Mouse (Mus musculus) heart, embryonic 16.5 days (tissue): Measurements from ENCODE around the gene Insl3. TPM values are rescaled to one million over a fixed set of nuclear protein-coding genes. Genes with fewer than 3 reads are reported as not detected.

ENCODE experiments used
- ATAC-seq: fragments of 200-750 bp; cut with Nextera tagmentation; replicated peaks from 2 replicates; pipeline ENCODE4 v1.8.0; 2017; ENCODE audit warnings: moderate number of reproducible peaks; ENCODE audit not compliant: insufficient read depth, low FRiP score; ENCODE audit errors: extremely low read depth
- H3K27ac ChIP-seq: fragments of 300-500 bp; sonication (generic); 2 replicates; pipeline ENCODE4 v1.5.1; 2014; ENCODE audit warnings: mild to moderate bottlenecking, low read length, control low read depth, moderate library complexity
- H3K27me3 ChIP-seq: fragments of 300-500 bp; sonication (generic); 2 replicates; pipeline ENCODE4 v1.6.1; 2014; ENCODE audit warnings: low read length, mixed read lengths; ENCODE audit not compliant: control insufficient read depth, insufficient read depth
- H3K36me3 ChIP-seq: fragments of 300-500 bp; sonication (generic); 2 replicates; pipeline ENCODE4 v1.6.1; 2014; ENCODE audit not compliant: control insufficient read depth, insufficient read depth
- H3K4me1 ChIP-seq: fragments of 300-500 bp; sonication (generic); 2 replicates; pipeline ENCODE4 v1.6.1; 2014; ENCODE audit warnings: low read length, mixed read lengths; ENCODE audit not compliant: control insufficient read depth, insufficient read depth
- H3K4me2 ChIP-seq: fragments of 300-500 bp; sonication (generic); 2 replicates; pipeline ENCODE4 v1.6.1; 2014; ENCODE audit warnings: low read depth, mild to moderate bottlenecking, control low read depth, low read length
- H3K4me3 ChIP-seq: fragments of 300-500 bp; sonication (generic); 2 replicates; pipeline ENCODE4 v1.5.1; 2014; ENCODE audit warnings: mild to moderate bottlenecking, control low read depth, low read length
- H3K9ac ChIP-seq: fragments of 300-500 bp; sonication (generic); 2 replicates; pipeline ENCODE4 v1.6.1; 2014; ENCODE audit warnings: low read length, control low read depth
- H3K9me3 ChIP-seq: fragments of 300-500 bp; sonication (generic); replicated peaks from 2 replicates; pipeline ENCODE4 v1.6.1; 2016; ENCODE audit warnings: low read length; ENCODE audit not compliant: control insufficient read depth
- WGBS: fragments of 180-500 bp; shearing (Covaris S2); extraction: QIAGEN DNeasy Blood & Tissue Kit; methylation state at CpG from one replicate; pipeline ENCODE4 v1.1.7; 2014; 5-methylcytosine and 5-hydroxymethylcytosine counted together
- polyA plus RNA-seq: library from polyadenylated mRNA; unstranded; fragments of >200 nt; fragmentation: Nextera tagmentation; extraction: Ambion mirVana; gene quantifications from 2 replicates; pipeline ENCODE4 v1.2.1, GENCODE M21; 2015

Gene Insl3
- polyA plus RNA-seq = 2.1 and 3.4 TPM in 2 replicates

- Histone ChIP-seq H3K9ac (no peak within 1 kb of the TSS), H3K9me3 (no peaks in the 10 kb centered on the region), H3K4me3 (no peak within 1 kb of the TSS), H3K4me2 (no peak within 1 kb of the TSS), H3K27me3 (peaks cover 100% of the 10 kb centered on the region), H3K27ac (no peak within 1 kb of the TSS), H3K36me3 (no peaks in the 10 kb centered on the region), H3K4me1 (peaks cover 16% of the 10 kb centered on the region)
- 11% methylated on average over 33 of the region's 33 CpGs for WGBS
- ATAC-seq = no peak
These were observed at the start of gene Insl3 for GRCm38 (mm10) chr8:71689028-71689427. Gene Insl3 (plus strand): TSS chr8:71689214.

DNA sequence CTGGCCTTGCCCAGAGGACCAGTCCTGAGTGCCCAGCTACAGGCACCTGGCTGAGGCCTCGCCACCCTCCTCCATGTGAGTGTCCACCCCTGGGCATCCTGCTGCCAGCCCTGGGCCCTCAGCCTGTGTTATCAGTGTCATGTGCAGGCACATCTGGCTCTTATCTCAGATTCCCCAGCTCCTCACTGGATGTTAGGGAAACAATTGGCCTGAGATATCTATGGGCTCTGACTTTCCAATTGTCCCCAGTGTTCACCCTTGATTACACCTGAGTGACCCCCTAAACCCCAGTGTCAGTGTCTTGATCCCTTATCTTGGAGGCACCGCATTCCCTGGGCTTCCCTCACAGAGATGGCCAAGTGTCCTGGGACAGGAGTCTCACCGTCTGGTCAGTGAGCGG lies 49.7 kb upstream of the Insl3 start:
- Histone ChIP-seq H3K27ac (no peak overlapping the region), H3K4me3 (no peak overlapping the region), H3K9ac (no peak overlapping the region), H3K9me3 (no peaks in the 10 kb centered on the region), H3K27me3 (no peaks in the 10 kb centered on the region), H3K36me3 (no peaks in the 10 kb centered on the region), H3K4me2 (no peak overlapping the region), H3K4me1 (peaks cover 3% of the 10 kb centered on the region; the same call in 1 of the 2 replicates)
- no peak for ATAC-seq
- 75% methylated on average over 4 of the region's 4 CpGs for WGBS

DNA sequence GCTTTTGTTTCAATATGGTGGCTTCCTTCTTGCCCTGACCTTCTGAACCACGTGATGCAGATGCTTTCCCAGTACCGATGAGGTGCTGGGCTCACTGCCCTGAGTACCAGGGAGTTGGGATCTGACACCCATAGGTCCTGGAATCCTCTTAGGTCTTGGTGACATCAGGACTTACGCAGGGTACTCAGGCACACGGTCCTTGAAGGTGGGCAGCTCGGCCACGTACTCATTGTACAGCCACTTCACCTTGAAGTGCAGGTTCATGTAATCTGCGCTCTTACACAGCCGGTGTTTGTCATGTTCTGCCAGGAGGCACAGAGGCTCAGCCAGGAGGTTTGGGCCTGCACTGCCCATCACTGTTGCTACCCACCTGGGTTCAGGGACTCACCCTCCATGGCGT lies 43.5 kb upstream of the Insl3 start:
- no peak overlapping the region for H3K4me3 ChIP-seq
- no peaks in the 10 kb centered on the region for H3K4me1 ChIP-seq
- no peak overlapping the region for H3K4me2 ChIP-seq
- H3K36me3 ChIP-seq = no peaks in the 10 kb centered on the region
- H3K27me3 ChIP-seq = 0 out of 2 replicates have a peak, but pooled peaks cover 3% of the 10 kb centered on the region
- WGBS = 71% methylated on average over 9 of the region's 9 CpGs
- no peak for ATAC-seq
- H3K9me3 ChIP-seq = no peaks in the 10 kb centered on the region
- no peak overlapping the region for H3K9ac ChIP-seq
- no peak overlapping the region for H3K27ac ChIP-seq

DNA sequence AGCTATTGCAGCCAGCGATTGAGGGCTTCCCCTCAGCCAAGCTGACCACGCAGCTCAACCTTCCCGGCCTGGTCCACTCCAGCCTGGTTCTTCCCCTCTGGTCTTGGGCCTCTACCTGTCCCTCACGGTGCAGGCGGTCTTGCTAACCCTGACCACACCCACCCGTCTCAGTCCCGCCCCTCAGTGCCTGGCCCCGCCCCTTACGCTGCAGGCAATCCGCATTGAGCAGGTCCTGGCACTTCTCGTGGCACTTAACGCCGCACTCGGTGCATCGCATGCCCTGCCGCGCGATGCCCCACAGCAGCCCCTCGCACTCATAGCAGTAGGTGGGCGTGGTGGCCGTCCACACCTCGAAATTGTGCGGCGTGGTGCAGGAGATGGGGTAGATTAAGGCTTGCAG lies 34.4 kb upstream of the Insl3 start:
- no peak overlapping the region for H3K4me3 ChIP-seq
- WGBS = 1% methylated on average over 24 of the region's 24 CpGs
- H3K27me3 ChIP-seq = peaks cover 73% of the 10 kb centered on the region
- H3K9me3 ChIP-seq = no peaks in the 10 kb centered on the region
- H3K27ac ChIP-seq = no peak overlapping the region
- ATAC-seq = no peak
- H3K36me3 ChIP-seq = no peaks in the 10 kb centered on the region
- peaks cover 4% of the 10 kb centered on the region; the same call in 1 of the 2 replicates for H3K4me1 ChIP-seq
- no peak overlapping the region for H3K9ac ChIP-seq
- H3K4me2 ChIP-seq = peak overlapping the region; percentile 31

GRCm38 (mm10) chr8:71657816-71658215 lies 31.2 kb upstream of the Insl3 start:
- H3K27me3 ChIP-seq = peaks cover 68% of the 10 kb centered on the region
- H3K4me1 ChIP-seq = peaks cover 4% of the 10 kb centered on the region; the same call in 1 of the 2 replicates
- no peak overlapping the region for H3K4me3 ChIP-seq
- no peak overlapping the region for H3K27ac ChIP-seq
- no peak overlapping the region for H3K4me2 ChIP-seq
- H3K9me3 ChIP-seq = no peaks in the 10 kb centered on the region
- no peak overlapping the region for H3K9ac ChIP-seq
- ATAC-seq = no peak
- WGBS = 17% methylated on average over 9 of the region's 9 CpGs
- H3K36me3 ChIP-seq = no peaks in the 10 kb centered on the region

DNA sequence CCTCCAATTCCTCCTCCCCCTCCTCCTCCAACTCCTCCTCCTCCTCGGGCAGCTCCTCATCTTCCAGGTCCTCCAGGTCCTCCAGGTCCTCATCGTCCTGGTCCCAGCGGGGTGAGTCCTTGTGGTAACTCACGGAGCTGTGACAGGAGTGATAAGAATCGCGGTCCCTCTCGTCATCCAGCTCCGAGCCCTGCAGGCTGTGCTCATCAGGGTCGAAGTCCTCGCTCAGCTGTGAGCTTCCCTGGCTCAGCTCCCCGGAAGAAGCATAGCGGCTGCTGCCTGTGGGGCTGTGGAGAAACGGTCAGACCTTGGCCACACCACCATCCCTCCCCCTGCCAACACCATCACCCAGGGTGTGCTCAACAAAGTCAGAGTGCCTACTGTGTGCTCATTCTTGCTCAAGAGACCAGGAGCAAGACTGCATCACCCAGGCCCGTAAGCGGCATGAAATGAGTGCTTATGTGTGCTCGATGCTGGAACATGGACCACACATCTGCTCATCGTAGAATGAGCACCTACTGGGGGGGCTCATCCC lies 30.4 kb upstream of the Insl3 start:
- no peak overlapping the region for H3K27ac ChIP-seq
- H3K27me3 ChIP-seq = peaks cover 60% of the 10 kb centered on the region
- WGBS = 25% methylated on average over 17 of the region's 17 CpGs
- H3K36me3 ChIP-seq = no peaks in the 10 kb centered on the region
- H3K4me1 ChIP-seq = peaks cover 4% of the 10 kb centered on the region; the same call in 1 of the 2 replicates
- H3K4me3 ChIP-seq = no peak overlapping the region
- H3K9me3 ChIP-seq = no peaks in the 10 kb centered on the region
- no peak for ATAC-seq
- no peak overlapping the region for H3K9ac ChIP-seq
- H3K4me2 ChIP-seq = no peak overlapping the region

DNA sequence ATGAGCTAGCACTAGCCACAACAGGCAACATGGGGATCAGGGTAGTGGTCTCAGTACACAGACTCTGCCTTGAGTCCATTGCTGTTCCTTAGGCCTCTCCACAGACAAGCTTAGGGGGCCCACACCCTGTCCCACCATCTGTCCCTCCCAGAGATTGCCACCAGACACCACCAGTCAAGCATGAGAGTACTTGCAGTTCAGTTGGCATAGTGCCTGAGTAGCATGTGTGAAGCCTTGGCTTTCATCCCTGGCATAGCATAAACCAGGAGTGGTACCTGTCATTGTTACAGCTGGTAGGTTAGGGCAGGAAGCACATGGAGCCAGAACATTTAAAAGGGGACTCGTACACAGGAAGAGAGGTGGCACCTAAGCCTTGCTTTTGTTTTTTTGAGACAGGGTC lies 29.3 kb upstream of the Insl3 start:
- peaks cover 49% of the 10 kb centered on the region for H3K27me3 ChIP-seq
- WGBS = 56% methylated on average over 1 of the region's 1 CpGs
- no peaks in the 10 kb centered on the region for H3K36me3 ChIP-seq
- no peak overlapping the region for H3K4me2 ChIP-seq
- H3K27ac ChIP-seq = no peak overlapping the region
- H3K9ac ChIP-seq = no peak overlapping the region
- no peak overlapping the region for H3K4me3 ChIP-seq
- H3K9me3 ChIP-seq = no peaks in the 10 kb centered on the region
- H3K4me1 ChIP-seq = peaks cover under 1% of the 10 kb centered on the region; the same call in 1 of the 2 replicates
- no peak for ATAC-seq

DNA sequence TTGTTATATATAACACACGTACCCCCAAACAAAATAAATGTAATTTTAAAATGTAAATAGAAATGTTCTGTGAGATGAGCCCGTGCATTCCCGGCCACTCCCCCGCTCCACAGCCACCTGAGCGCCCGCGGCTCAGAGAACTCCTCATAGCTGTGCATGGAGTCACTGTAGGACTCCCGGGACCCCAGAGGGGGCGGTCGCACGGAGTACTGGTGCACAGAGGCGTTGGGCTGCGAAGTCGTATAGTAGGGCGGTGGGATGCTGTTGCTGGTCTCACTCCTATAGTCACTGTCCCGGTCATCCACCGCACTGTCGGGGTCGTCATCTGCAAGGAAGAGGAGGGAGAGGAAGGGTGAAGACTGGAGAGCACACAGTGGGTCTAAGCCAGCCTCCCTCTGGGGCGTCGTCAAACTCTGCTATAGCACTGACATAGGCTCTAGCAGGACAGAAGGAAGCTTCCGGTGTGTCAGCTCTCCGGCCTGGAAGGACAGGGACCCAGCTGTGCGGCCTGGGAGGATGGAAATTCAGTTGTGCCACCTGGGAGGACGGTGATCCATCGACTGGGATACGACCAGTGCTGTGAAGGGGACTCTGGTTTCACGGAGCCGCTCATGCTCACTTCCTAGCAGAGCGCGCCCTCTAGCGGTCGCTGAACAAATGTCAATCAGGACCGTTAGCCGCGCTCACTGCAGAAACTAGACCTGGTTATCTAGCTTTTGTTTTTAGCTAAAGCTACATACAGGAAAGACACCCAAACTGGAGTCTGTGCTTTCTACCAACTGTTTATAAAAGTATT lies 28.5 kb upstream of the Insl3 start:
- 0 out of 2 replicates have a peak, but pooled peaks have one; percentile 33 for ATAC-seq
- Histone ChIP-seq H3K36me3 (no peaks in the 10 kb centered on the region), H3K27me3 (peaks cover 42% of the 10 kb centered on the region)

More for the DNA sequence above, 28.5 kb upstream of the Insl3 start:
- H3K9me3 ChIP-seq = no peaks in the 10 kb centered on the region
- H3K9ac ChIP-seq = no peak overlapping the region
- 10% methylated on average over 36 of the region's 36 CpGs for WGBS
- no peak overlapping the region for H3K4me3 ChIP-seq
- H3K27ac ChIP-seq = no peak overlapping the region
- peaks cover 5% of the 10 kb centered on the region for H3K4me1 ChIP-seq
- H3K4me2 ChIP-seq = no peak overlapping the region
